Mouse (Mus musculus) embryonic facial prominence, embryonic 12.5 days (tissue): ENCODE measurements around the gene Trpm5. TPM values are rescaled to one million over a fixed set of nuclear protein-coding genes. Genes with fewer than 3 reads are reported as not detected.

Experiments
- ATAC-seq: fragments of 200-750 bp; cut with Nextera tagmentation; 2 replicates; pipeline ENCODE4 v1.8.0; 2017; ENCODE audit not compliant: insufficient number of reproducible peaks, insufficient read depth, low FRiP score, low TSS enrichment
- H3K27ac ChIP-seq: fragments of 300-500 bp; sonication (generic); 2 replicates; pipeline ENCODE4 v1.5.1; 2016; ENCODE audit warnings: mild to moderate bottlenecking
- H3K27me3 ChIP-seq: fragments of 300-500 bp; sonication (generic); 2 replicates; pipeline ENCODE4 v1.6.1; 2016; ENCODE audit warnings: mild to moderate bottlenecking, moderate library complexity
- H3K36me3 ChIP-seq: fragments of 300-500 bp; sonication (generic); 2 replicates; pipeline ENCODE4 v1.6.1; 2016; ENCODE audit warnings: mild to moderate bottlenecking
- H3K4me1 ChIP-seq: fragments of 300-500 bp; sonication (generic); 2 replicates; pipeline ENCODE4 v1.6.1; 2016
- H3K4me2 ChIP-seq: fragments of 300-500 bp; sonication (generic); replicated peaks from 2 replicates; pipeline ENCODE4 v1.6.1; 2016; ENCODE audit warnings: mild to moderate bottlenecking, moderate library complexity
- H3K4me3 ChIP-seq: fragments of 300-500 bp; sonication (generic); 2 replicates; pipeline ENCODE4 v1.5.1; 2016; ENCODE audit warnings: mild to moderate bottlenecking
- H3K9ac ChIP-seq: fragments of 300-500 bp; sonication (generic); 2 replicates; pipeline ENCODE4 v1.6.1; 2016; ENCODE audit warnings: mild to moderate bottlenecking, moderate library complexity
- H3K9me3 ChIP-seq: fragments of 300-500 bp; sonication (generic); 2 replicates; pipeline ENCODE4 v1.6.1; 2016; ENCODE audit warnings: mild to moderate bottlenecking, moderate library complexity
- WGBS: fragments of 180-500 bp; shearing (Covaris S2); methylation state at CpG from one replicate; pipeline ENCODE4 v1.1.7; 2016; 5-methylcytosine and 5-hydroxymethylcytosine counted together
- polyA plus RNA-seq: library from polyadenylated mRNA; unstranded; fragments of >200 nt; fragmentation: Nextera tagmentation; extraction: Ambion mirVana; gene quantifications from 2 replicates; pipeline ENCODE4 v1.2.1, GENCODE M21; 2016

The Trpm5 gene
- polyA plus RNA-seq, 1 experiment from 2014 or later, result 6.2 TPM

DNA sequence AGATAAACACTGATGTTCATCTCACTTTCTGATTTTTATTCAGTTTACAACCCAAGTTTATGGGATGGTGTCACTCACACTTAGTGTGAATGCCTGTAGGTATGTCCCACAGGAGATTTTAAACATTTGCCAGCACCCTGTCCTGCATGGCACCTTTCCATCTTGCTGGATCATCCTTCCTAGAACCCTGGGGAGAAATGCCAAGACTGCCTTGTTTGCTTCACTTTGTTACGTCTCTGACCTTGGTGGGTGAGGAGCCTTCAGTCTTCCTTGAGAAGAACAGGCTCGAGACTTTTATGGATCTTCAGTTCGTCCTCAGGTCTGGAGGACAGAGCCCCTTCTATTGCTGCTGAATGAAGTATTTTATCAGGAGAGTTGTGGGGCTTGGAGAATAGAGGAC, 45.1 kb downstream of the Trpm5 start:
- no peaks in the 10 kb centered on the region for H3K36me3 ChIP-seq
- no peak overlapping the region for H3K27ac ChIP-seq
- ATAC-seq, result no peak
- 64% methylated on average over 3 of the region's 3 CpGs for WGBS
- H3K4me2 ChIP-seq, result no peak overlapping the region
- no peaks in the 10 kb centered on the region for H3K27me3 ChIP-seq
- H3K4me3 ChIP-seq, result no peak overlapping the region
- no peak overlapping the region for H3K9ac ChIP-seq
- no peaks in the 10 kb centered on the region for H3K9me3 ChIP-seq
- peaks cover 13% of the 10 kb centered on the region for H3K4me1 ChIP-seq

- no peaks in the 10 kb centered on the region for H3K27me3 ChIP-seq
- ATAC-seq, result no peak
- H3K4me3 ChIP-seq, result no peak overlapping the region
- no peak overlapping the region for H3K4me2 ChIP-seq
- no peak overlapping the region for H3K27ac ChIP-seq
- 0 out of 2 replicates have a peak, but pooled peaks cover 3% of the 10 kb centered on the region for H3K4me1 ChIP-seq
- H3K36me3 ChIP-seq, result no peaks in the 10 kb centered on the region
- no peaks in the 10 kb centered on the region for H3K9me3 ChIP-seq
- no peak overlapping the region for H3K9ac ChIP-seq
- WGBS, result 84% methylated on average over 7 of the region's 7 CpGs
These were observed 48.1 kb downstream of the Trpm5 start for GRCm38 (mm10) chr7:143046358-143046757.

DNA sequence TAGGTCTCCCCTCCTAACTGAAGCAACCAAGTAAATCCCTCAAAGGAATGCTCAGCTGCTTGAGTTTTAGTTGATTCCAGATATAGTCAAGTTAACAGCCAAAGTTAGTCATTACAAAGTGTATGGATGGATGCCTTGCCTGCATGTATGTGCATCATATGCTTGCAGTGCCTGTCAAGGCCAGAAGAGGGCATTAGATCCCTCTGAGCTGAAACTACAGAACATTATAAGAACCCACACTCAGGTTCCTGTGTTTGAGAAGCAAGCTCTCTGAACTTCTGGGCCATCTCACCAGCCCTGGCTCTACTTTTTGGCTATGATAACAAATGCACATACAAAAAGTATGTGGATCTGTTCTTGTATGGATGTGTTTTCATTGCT, 49.6 kb downstream of the Trpm5 start:
- H3K27ac ChIP-seq, result no peak overlapping the region
- no peak overlapping the region for H3K9ac ChIP-seq
- no peaks in the 10 kb centered on the region for H3K27me3 ChIP-seq

DNA sequence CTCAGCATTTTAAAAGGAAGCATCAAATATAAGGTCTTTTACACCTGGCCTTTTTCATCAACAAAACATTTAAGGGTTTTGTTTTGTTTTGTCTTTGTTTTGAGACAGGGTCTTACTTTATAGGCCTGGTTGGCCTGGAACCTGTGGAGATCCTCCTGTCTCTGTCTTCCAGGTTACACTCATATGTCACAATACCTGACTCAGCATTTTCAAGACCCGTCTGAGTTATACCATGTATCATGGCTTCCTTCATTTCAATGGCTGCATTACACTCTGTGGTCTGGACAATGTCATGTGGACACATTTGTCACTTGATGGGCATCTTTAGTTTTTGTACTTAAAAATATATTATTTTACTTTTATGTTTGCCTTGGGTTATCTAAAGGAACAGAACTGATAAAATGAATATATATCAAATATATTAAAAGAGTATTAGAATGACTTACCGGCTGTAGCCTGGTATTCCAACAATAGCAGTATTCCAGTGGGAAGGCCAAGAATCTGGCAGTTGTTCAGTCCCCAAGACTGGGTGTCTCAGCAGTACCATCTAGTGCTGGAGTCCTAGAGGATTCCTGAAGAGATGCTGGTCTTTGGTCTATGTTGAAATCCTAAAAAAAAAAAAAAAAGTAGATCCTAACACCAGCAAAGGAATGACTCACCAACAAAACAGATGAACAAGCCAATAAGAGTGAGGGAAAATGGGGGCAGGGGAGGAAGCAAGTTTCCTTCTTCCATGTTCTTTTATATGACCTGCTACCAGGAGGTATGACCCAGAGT, 50.2 kb downstream of the Trpm5 start:
- H3K4me3 ChIP-seq, result no peak overlapping the region
- 0 out of 2 replicates have a peak, but pooled peaks cover 3% of the 10 kb centered on the region for H3K4me1 ChIP-seq
- no peak overlapping the region for H3K4me2 ChIP-seq
- no peak overlapping the region for H3K27ac ChIP-seq
- no peaks in the 10 kb centered on the region for H3K27me3 ChIP-seq
- ATAC-seq, result no peak
- no peak overlapping the region for H3K9ac ChIP-seq
- no peaks in the 10 kb centered on the region for H3K36me3 ChIP-seq
- 92% methylated on average over 2 of the region's 2 CpGs for WGBS
- no peaks in the 10 kb centered on the region for H3K9me3 ChIP-seq

More for the DNA sequence above, 49.6 kb downstream of the Trpm5 start:
- Histone ChIP-seq H3K36me3 (no peaks in the 10 kb centered on the region), H3K4me3 (no peak overlapping the region), H3K4me2 (no peak overlapping the region), H3K9me3 (no peaks in the 10 kb centered on the region), H3K4me1 (0 out of 2 replicates have a peak, but pooled peaks cover 3% of the 10 kb centered on the region)
- no peak for ATAC-seq

- Histone ChIP-seq H3K9ac (no peak overlapping the region), H3K4me2 (no peak overlapping the region), H3K4me1 (0 out of 2 replicates have a peak, but pooled peaks cover 3% of the 10 kb centered on the region), H3K36me3 (no peaks in the 10 kb centered on the region), H3K4me3 (no peak overlapping the region), H3K27me3 (no peaks in the 10 kb centered on the region), H3K27ac (no peak overlapping the region), H3K9me3 (no peaks in the 10 kb centered on the region)
- 71% methylated on average over 3 of the region's 3 CpGs for WGBS
- ATAC-seq, result no peak
These were observed 51.5 kb downstream of the Trpm5 start for GRCm38 (mm10) chr7:143042897-143043300.

DNA sequence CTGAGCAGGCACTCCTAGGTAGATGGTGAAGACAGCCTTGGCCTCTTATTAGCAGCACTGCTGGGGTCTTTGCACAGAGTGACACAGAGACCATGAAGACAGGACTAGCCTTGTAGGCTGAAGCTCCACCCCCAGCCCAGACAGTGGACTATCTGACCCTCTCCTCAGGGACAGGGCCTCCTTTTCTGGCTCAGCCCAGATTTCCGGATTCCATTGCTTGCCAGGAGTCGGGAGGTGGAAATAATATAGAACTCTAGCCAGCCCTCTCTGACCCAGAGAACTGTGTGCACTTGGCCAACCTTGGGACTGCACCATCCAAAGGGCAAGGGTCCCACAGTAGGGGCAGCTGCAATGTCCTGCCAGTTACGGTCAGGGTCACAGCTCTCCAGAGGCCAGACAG, 52.4 kb downstream of the Trpm5 start:
- no peak overlapping the region for H3K27ac ChIP-seq

GRCm38 (mm10) chr7:143041138-143041822, 53.2 kb downstream of the Trpm5 start:
- Histone ChIP-seq H3K9ac (no peak overlapping the region), H3K9me3 (no peaks in the 10 kb centered on the region), H3K4me2 (no peak overlapping the region), H3K4me3 (no peak overlapping the region), H3K27me3 (no peaks in the 10 kb centered on the region), H3K27ac (no peak overlapping the region), H3K36me3 (0 out of 2 replicates have a peak, but pooled peaks cover 4% of the 10 kb centered on the region), H3K4me1 (0 out of 2 replicates have a peak, but pooled peaks cover 3% of the 10 kb centered on the region)
- WGBS, result 86% methylated on average over 3 of the region's 3 CpGs
- no peak for ATAC-seq

More for the DNA sequence above, 52.4 kb downstream of the Trpm5 start:
- Histone ChIP-seq H3K36me3 (no peaks in the 10 kb centered on the region), H3K4me3 (no peak overlapping the region), H3K27me3 (no peaks in the 10 kb centered on the region), H3K4me1 (0 out of 2 replicates have a peak, but pooled peaks cover 3% of the 10 kb centered on the region), H3K4me2 (no peak overlapping the region), H3K9me3 (no peaks in the 10 kb centered on the region), H3K9ac (no peak overlapping the region)
- no peak for ATAC-seq
- 71% methylated on average over 3 of the region's 3 CpGs for WGBS

- Histone ChIP-seq H3K36me3 (0 out of 2 replicates have a peak, but pooled peaks cover 4% of the 10 kb centered on the region), H3K9ac (no peak overlapping the region), H3K27me3 (no peaks in the 10 kb centered on the region), H3K4me2 (no peak overlapping the region), H3K9me3 (no peaks in the 10 kb centered on the region), H3K27ac (no peak overlapping the region), H3K4me1 (0 out of 2 replicates have a peak, but pooled peaks cover 3% of the 10 kb centered on the region), H3K4me3 (no peak overlapping the region)
- 97% methylated on average over 3 of the region's 3 CpGs for WGBS
- ATAC-seq, result no peak
These were observed 53.9 kb downstream of the Trpm5 start for GRCm38 (mm10) chr7:143040561-143040960.

- H3K4me1 ChIP-seq, result 0 out of 2 replicates have a peak, but pooled peaks cover 3% of the 10 kb centered on the region
- H3K36me3 ChIP-seq, result 0 out of 2 replicates have a peak, but pooled peaks cover 4% of the 10 kb centered on the region
- H3K9me3 ChIP-seq, result no peaks in the 10 kb centered on the region
- H3K27ac ChIP-seq, result no peak overlapping the region
- ATAC-seq, result no peak
- no peak overlapping the region for H3K9ac ChIP-seq
- no peak overlapping the region for H3K4me3 ChIP-seq
- no peaks in the 10 kb centered on the region for H3K27me3 ChIP-seq
- WGBS, result 86% methylated on average over 3 of the region's 3 CpGs
- H3K4me2 ChIP-seq, result no peak overlapping the region
These were observed 56.1 kb downstream of the Trpm5 start for GRCm38 (mm10) chr7:143038174-143038931.

- Histone ChIP-seq H3K4me2 (no peak overlapping the region), H3K9me3 (no peaks in the 10 kb centered on the region), H3K9ac (no peak overlapping the region), H3K36me3 (0 out of 2 replicates have a peak, but pooled peaks cover 4% of the 10 kb centered on the region), H3K4me1 (0 out of 2 replicates have a peak, but pooled peaks cover 1% of the 10 kb centered on the region), H3K27me3 (no peaks in the 10 kb centered on the region), H3K27ac (no peak overlapping the region), H3K4me3 (no peak overlapping the region)
- WGBS, result 95% methylated on average over 4 of the region's 4 CpGs
- ATAC-seq, result no peak
These were observed 57.1 kb downstream of the Trpm5 start for GRCm38 (mm10) chr7:143037306-143037705.

DNA sequence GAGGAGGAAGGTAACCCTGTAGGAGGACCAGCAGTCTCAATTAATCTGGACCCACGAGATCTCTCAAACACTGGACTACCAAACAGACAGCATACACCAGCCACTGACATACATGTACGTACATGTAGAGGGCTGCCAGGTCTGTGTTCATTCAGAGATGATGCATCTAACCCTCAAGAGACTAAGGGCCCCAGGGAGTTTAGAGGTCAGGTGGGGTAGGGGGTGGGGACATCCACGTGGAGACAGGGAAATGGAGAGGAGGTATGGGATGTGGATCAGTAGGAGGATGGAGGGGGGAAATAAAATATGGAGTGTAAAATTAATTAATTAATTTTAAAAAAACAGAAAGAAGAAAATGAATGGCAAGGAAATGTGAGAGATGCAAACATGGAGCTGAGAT, 57.7 kb downstream of the Trpm5 start:
- 76% methylated on average over 3 of the region's 3 CpGs for WGBS
- Histone ChIP-seq H3K27me3 (no peaks in the 10 kb centered on the region), H3K4me1 (no peaks in the 10 kb centered on the region), H3K4me3 (no peak overlapping the region), H3K9ac (no peak overlapping the region), H3K9me3 (no peaks in the 10 kb centered on the region), H3K4me2 (no peak overlapping the region), H3K27ac (no peak overlapping the region), H3K36me3 (0 out of 2 replicates have a peak, but pooled peaks cover 4% of the 10 kb centered on the region)
- no peak for ATAC-seq
